In the genomic region with DNA sequence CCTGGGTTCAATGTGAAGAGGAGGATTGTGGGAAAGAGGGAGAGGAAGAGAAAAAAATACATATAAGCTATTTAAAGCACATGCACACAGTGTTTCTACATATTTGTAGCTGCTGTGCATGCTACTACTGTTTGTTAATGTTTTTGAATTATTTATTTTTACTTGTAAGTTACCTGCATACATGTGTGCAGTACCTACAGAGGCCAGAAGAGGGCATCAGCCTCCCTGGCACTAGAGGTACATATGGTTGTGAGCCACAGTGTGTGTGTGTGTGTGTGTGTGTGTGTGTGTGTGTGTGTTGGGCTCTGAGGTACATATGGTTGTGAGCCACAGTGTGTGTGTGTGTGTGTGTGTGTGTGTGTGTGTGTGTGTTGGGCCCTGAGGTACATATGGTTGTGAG, we compare ENCODE assay signal across 8 mouse cellular contexts. TPM values are rescaled to one million over a fixed set of nuclear protein-coding genes. Genes with fewer than 3 reads are reported as not detected.
DNase-seq lines count a peak whose midpoint lies in the region; ATAC-seq and TF ChIP-seq lines count a peak whose summit lies in the region.
"Not testable (repeated sequence)": the region's sequence is repeated elsewhere in the genome, so short reads cannot be mapped to it uniquely, and the experiment has no call there.

No protein-coding gene starts in this region.

- peak; percentile 67 for TF ChIP-seq CTCF in E14TG2a.4 (conservative IDR thresholded peaks at IDR 0.05; ENCODE audit: low read length)
- TF ChIP-seq CTCF in left cerebral cortex, adult 2 months (IDR thresholded peaks at IDR 0.05) = peak; percentile 21

- peak; percentile 24 for DNase-seq in adrenal gland, postnatal 10 days
- DNase-seq in embryo, embryonic 10 days (ENCODE audit: low spot score) = peak; percentile 39
- DNase-seq in heart, postnatal 4 days = peak; percentile 35
- not testable (repeated sequence) for DNase-seq in left cerebral cortex, adult 2 months (ENCODE audit: extremely low spot score in 1 of 2, low spot score in 2 of 2)
- peak; percentile 26 to 62 for DNase-seq in spleen, postnatal 10 days (ENCODE audit: low spot score in 2 of 2)
- peak; percentile 14 for DNase-seq in urinary bladder, postnatal 14 days (ENCODE audit: low spot score)

- H3K36me3 ChIP-seq in E14TG2a.4 (ENCODE audit: insufficient read depth, low read length) = not testable (repeated sequence)

- ATAC-seq in megakaryocyte, adult 5-6 weeks (ENCODE audit: poor library complexity, severe bottlenecking) = peak; percentile 54; the same call in 1 of the 2 replicates

- not testable (repeated sequence) for H3K9me3 ChIP-seq in E14TG2a.4 (ENCODE audit: low read length)

- not testable (repeated sequence) for H3K4me3 ChIP-seq in E14TG2a.4 (replicated peaks; ENCODE audit: low read length); left cerebral cortex, adult 2 months

- H3K4me1 ChIP-seq in E14TG2a.4 (replicated peaks; ENCODE audit: low read depth, low read length) = not testable (repeated sequence)

- not testable (repeated sequence) for H3K27me3 ChIP-seq in E14TG2a.4 (ENCODE audit: insufficient read depth, low read length)

- intact Hi-C loops in left cerebral cortex, adult 2 months (cut with DNase I) = not testable (repeated sequence)

- not testable (repeated sequence) for H3K27ac ChIP-seq in left cerebral cortex, adult 2 months

RNA-seq across cellular contexts. Expression of a gene that starts 36.7 kb away (rescaled TPM):
- total RNA-seq in adrenal gland, postnatal 10 days (2021) = not detected
- not detected for total RNA-seq in heart, postnatal 4 days (2021)
- not detected for total RNA-seq in left cerebral cortex, adult 2 months (2021)
- total RNA-seq in megakaryocyte, adult 5-6 weeks (2015) = not detected in 2 replicates
- total RNA-seq in megakaryocyte, adult 5-6 weeks (2017) = not detected in 2 replicates
